Mouse (Mus musculus): Measurements from ENCODE around the gene Dnm3. TPM values are rescaled to one million over a fixed set of nuclear protein-coding genes. Genes with fewer than 3 reads are reported as not detected.
A peak's percentile ranks its signal among the peaks of the same experiment; 100 is the strongest.

The Dnm3 gene
- polyA plus RNA-seq, 1 experiment from 2014 or later = 7.2 TPM

DNA sequence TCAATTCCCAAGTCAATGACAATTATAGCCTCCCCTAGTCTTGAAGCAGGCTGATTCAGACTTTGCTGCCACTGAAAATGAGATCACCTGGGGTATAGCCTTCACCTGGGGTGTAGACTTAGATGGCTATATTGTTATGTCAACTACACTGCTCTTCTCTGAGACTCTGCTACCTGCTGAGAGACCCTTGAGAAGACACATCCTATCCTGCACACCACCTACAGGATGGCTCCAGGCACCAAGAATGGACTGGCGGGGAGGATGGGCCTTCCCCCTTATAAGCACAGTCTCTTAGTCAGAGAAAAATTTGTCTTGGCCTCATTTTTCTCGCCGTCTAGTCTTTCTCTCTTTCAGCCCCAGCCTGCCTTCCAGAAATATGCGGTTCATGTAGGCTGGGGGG is 123.1 kb downstream of the Dnm3 start:
- WGBS = 83% methylated on average over 4 of the region's 4 CpGs
- Histone ChIP-seq H3K4me3 (ENCODE audit: low read depth, low read length) (no peak overlapping the region), H3K9ac (ENCODE audit: low read length) (no peak overlapping the region), H3K4me1 (replicated peaks; ENCODE audit: control insufficient read depth, insufficient read depth, low read length) (no peaks in the 10 kb centered on the region), H3K27ac (ENCODE audit: low read depth, low read length) (no peak overlapping the region), H3K4me2 (ENCODE audit: low read depth, low read length, severe bottlenecking) (no peak overlapping the region), H3K36me3 (ENCODE audit: control insufficient read depth, insufficient read depth, low read length) (no peaks in the 10 kb centered on the region), H3K27me3 (ENCODE audit: control insufficient read depth, insufficient read depth, low read length) (no peaks in the 10 kb centered on the region), H3K9me3 (ENCODE audit: control insufficient read depth, low read length) (no peaks in the 10 kb centered on the region)
- DNase-seq (ENCODE audit: low spot score) (no peak), ATAC-seq (replicated peaks; ENCODE audit: low FRiP score) (no peak)

DNA sequence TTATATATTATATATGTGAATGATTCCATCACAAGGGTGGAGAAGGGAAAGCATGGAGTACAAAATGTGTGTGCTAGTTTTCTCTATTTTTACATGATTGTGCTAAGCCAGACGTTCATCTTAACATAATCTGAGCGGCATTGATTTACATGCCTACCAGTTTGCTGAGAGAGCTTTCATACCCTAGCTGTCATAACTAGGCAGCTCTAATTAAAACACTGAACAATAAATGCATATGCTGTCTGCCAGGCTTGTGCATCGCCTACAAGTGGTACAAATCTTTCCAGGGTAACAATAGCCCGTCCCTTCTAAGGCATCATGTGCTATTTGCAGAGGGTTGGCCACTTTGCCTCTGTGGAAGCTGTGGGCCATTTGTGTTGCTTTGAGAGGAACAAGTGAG is 124.0 kb downstream of the Dnm3 start:
- Histone ChIP-seq H3K4me3 (ENCODE audit: low read depth, low read length) (no peak overlapping the region), H3K27ac (ENCODE audit: low read depth, low read length) (no peak overlapping the region), H3K4me1 (replicated peaks; ENCODE audit: control insufficient read depth, insufficient read depth, low read length) (no peaks in the 10 kb centered on the region), H3K4me2 (ENCODE audit: low read depth, low read length, severe bottlenecking) (no peak overlapping the region), H3K36me3 (ENCODE audit: control insufficient read depth, insufficient read depth, low read length) (no peaks in the 10 kb centered on the region), H3K9ac (ENCODE audit: low read length) (no peak overlapping the region), H3K27me3 (ENCODE audit: control insufficient read depth, insufficient read depth, low read length) (no peaks in the 10 kb centered on the region), H3K9me3 (ENCODE audit: control insufficient read depth, low read length) (no peaks in the 10 kb centered on the region)
- DNase-seq (ENCODE audit: low spot score) (no peak), ATAC-seq (replicated peaks; ENCODE audit: low FRiP score) (no peak)
- 82% methylated on average over 4 of the region's 4 CpGs for WGBS

DNA sequence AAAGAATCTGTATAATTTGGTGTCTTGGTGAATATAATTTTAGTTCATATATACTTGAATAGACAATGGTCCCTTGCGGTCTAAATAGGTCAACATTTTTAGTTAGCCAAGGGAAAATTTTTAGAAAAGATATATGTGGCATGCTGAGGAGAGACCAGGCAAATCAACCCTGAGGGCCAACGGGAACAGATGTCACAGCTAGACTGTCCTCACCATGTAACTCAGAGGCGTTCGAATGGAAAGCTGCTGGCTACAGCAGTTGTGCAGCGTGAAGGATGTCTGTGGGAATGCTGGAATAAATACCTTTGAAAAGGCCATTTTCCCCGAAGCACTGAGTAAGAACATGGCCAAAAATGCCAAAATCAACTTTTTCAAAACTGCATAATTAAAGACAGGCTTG is 128.5 kb downstream of the Dnm3 start:
- Histone ChIP-seq H3K27ac (ENCODE audit: low read depth, low read length) (no peak overlapping the region), H3K36me3 (ENCODE audit: control insufficient read depth, insufficient read depth, low read length) (no peaks in the 10 kb centered on the region), H3K4me2 (ENCODE audit: low read depth, low read length, severe bottlenecking) (no peak overlapping the region), H3K4me3 (ENCODE audit: low read depth, low read length) (no peak overlapping the region), H3K4me1 (replicated peaks; ENCODE audit: control insufficient read depth, insufficient read depth, low read length) (no peaks in the 10 kb centered on the region), H3K9me3 (ENCODE audit: control insufficient read depth, low read length) (no peaks in the 10 kb centered on the region), H3K9ac (ENCODE audit: low read length) (no peak overlapping the region), H3K27me3 (ENCODE audit: control insufficient read depth, insufficient read depth, low read length) (no peaks in the 10 kb centered on the region)
- ATAC-seq (replicated peaks; ENCODE audit: low FRiP score) = no peak
- 84% methylated on average over 6 of the region's 6 CpGs for WGBS
- no peak for DNase-seq (ENCODE audit: low spot score)

DNA sequence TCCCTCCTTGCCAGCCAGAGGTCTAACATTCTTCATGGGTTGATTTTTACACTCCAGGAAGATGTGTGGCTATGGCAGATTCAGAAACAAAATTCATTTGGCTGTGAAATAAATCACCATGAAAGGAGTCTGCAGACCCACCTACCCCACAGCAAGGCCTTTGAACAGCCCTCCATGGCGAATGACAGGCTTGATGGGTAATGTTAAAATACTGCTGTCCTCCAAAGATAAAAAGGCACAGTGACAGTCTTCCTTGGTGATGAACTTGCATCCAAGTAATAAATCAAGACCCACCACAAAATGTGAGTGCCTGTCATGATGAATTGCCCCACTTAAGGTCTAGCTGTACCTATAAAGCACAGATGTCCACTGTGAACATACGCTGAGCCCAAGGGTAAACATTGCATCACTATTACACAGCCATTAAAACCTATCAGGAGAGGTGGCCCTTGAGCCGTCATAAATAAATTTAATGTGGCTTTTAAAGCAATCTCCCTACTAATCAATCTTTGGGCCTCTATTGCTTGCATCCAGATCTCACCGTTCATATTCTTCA is 131.3 kb downstream of the Dnm3 start:
- no peaks in the 10 kb centered on the region for H3K9me3 ChIP-seq (ENCODE audit: control insufficient read depth, low read length)
- H3K4me2 ChIP-seq (ENCODE audit: low read depth, low read length, severe bottlenecking) = no peak overlapping the region
- H3K4me1 ChIP-seq (replicated peaks; ENCODE audit: control insufficient read depth, insufficient read depth, low read length) = no peaks in the 10 kb centered on the region
- no peak overlapping the region for H3K27ac ChIP-seq (ENCODE audit: low read depth, low read length)
- H3K4me3 ChIP-seq (ENCODE audit: low read depth, low read length) = no peak overlapping the region
- ATAC-seq (replicated peaks; ENCODE audit: low FRiP score) (no peak), DNase-seq (ENCODE audit: low spot score) (no peak)
- H3K27me3 ChIP-seq (ENCODE audit: control insufficient read depth, insufficient read depth, low read length) = no peaks in the 10 kb centered on the region
- 90% methylated on average over 4 of the region's 4 CpGs for WGBS
- H3K36me3 ChIP-seq (ENCODE audit: control insufficient read depth, insufficient read depth, low read length) = no peaks in the 10 kb centered on the region
- no peak overlapping the region for H3K9ac ChIP-seq (ENCODE audit: low read length)

DNA sequence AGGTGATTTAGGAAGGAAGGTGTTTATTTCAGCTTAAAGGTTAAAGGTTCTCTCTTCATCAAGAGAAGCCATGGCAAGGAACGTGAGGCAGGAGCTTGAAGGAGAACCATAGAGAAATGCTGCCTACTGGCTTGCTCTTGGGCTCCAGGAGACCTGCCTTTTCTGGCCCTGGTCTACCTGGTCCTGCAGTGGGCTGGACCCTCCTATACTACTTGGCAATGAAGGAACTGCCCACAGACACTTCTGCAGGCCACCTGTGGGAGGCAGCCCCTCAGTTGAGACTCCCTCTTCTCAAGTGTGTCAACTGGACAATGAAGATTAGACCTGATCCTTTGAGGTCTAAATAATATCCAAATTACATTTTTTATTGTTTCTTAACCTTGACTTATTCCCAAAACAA is 140.7 kb downstream of the Dnm3 start:
- DNase-seq (ENCODE audit: low spot score) (no peak), ATAC-seq (replicated peaks; ENCODE audit: low FRiP score) (peak; percentile 61; the same call in 1 of the 2 replicates)
- no peaks in the 10 kb centered on the region for H3K4me1 ChIP-seq (replicated peaks; ENCODE audit: control insufficient read depth, insufficient read depth, low read length)
- WGBS = 96% methylated on average over 1 of the region's 1 CpGs
- H3K27me3 ChIP-seq (ENCODE audit: control insufficient read depth, insufficient read depth, low read length) = no peaks in the 10 kb centered on the region
- H3K4me3 ChIP-seq (ENCODE audit: low read depth, low read length) = no peak overlapping the region
- H3K9ac ChIP-seq (ENCODE audit: low read length) = no peak overlapping the region
- no peaks in the 10 kb centered on the region for H3K36me3 ChIP-seq (ENCODE audit: control insufficient read depth, insufficient read depth, low read length)
- no peak overlapping the region for H3K4me2 ChIP-seq (ENCODE audit: low read depth, low read length, severe bottlenecking)
- H3K9me3 ChIP-seq (ENCODE audit: control insufficient read depth, low read length) = no peaks in the 10 kb centered on the region
- H3K27ac ChIP-seq (ENCODE audit: low read depth, low read length) = no peak overlapping the region

DNA sequence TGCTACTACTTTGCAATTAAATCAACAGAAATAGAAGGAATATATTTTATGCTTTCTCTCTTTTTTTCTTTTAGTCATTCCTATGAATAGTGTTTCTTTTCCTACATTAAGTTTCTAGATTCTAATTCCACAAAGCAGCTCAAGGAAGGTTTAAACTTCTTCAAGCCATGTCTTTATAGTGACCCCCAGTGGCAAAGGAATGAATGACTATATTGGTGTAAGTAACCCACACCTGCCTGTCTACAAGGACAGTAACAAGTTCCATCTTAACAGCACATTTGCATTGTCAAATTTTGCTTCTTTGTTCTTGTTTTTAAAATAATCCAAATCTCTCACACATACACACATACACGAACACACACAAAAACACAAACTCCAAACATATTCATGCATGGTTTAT is 141.2 kb downstream of the Dnm3 start:
- peak; percentile 67 for ATAC-seq (replicated peaks; ENCODE audit: low FRiP score)
- WGBS = 31% methylated on average over 1 of the region's 1 CpGs

DNA sequence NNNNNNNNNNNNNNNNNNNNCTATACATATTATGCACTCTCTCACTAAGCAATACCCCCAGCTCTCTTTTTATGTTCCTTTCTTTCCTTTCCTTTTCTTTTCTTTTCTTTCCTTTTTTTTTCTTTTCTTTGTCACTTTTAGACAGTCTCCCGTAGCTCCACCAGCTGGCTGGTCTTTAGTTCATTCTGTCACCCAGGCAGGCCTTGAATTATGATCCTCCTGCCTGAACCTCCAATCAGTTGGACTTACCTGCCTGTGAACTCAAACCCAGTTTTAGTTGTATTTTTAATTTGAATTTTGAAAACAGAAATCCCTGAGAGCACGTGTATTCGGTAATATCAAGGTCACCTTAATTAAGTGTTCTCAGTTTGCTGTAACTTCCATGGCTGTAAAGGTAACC is 141.6 kb downstream of the Dnm3 start:
- Histone ChIP-seq H3K27ac (ENCODE audit: low read depth, low read length) (no peak overlapping the region), H3K9ac (ENCODE audit: low read length) (no peak overlapping the region), H3K4me3 (ENCODE audit: low read depth, low read length) (no peak overlapping the region), H3K27me3 (ENCODE audit: control insufficient read depth, insufficient read depth, low read length) (no peaks in the 10 kb centered on the region), H3K4me2 (ENCODE audit: low read depth, low read length, severe bottlenecking) (no peak overlapping the region), H3K9me3 (ENCODE audit: control insufficient read depth, low read length) (no peaks in the 10 kb centered on the region), H3K36me3 (ENCODE audit: control insufficient read depth, insufficient read depth, low read length) (no peaks in the 10 kb centered on the region), H3K4me1 (replicated peaks; ENCODE audit: control insufficient read depth, insufficient read depth, low read length) (no peaks in the 10 kb centered on the region)
- WGBS = 54% methylated on average over 3 of the region's 3 CpGs
- DNase-seq (ENCODE audit: low spot score) (no peak), ATAC-seq (replicated peaks; ENCODE audit: low FRiP score) (peak; percentile 10; the same call in 1 of the 2 replicates)

More for the DNA sequence above, 141.2 kb downstream of the Dnm3 start:
- no peak overlapping the region for H3K4me3 ChIP-seq (ENCODE audit: low read depth, low read length)
- no peaks in the 10 kb centered on the region for H3K27me3 ChIP-seq (ENCODE audit: control insufficient read depth, insufficient read depth, low read length)
- H3K4me2 ChIP-seq (ENCODE audit: low read depth, low read length, severe bottlenecking) = no peak overlapping the region
- H3K4me1 ChIP-seq (replicated peaks; ENCODE audit: control insufficient read depth, insufficient read depth, low read length) = no peaks in the 10 kb centered on the region
- H3K27ac ChIP-seq (ENCODE audit: low read depth, low read length) = no peak overlapping the region
- no peak overlapping the region for H3K9ac ChIP-seq (ENCODE audit: low read length)
- no peak for DNase-seq (ENCODE audit: low spot score)
- H3K9me3 ChIP-seq (ENCODE audit: control insufficient read depth, low read length) = no peaks in the 10 kb centered on the region
- H3K36me3 ChIP-seq (ENCODE audit: control insufficient read depth, insufficient read depth, low read length) = no peaks in the 10 kb centered on the region

DNA sequence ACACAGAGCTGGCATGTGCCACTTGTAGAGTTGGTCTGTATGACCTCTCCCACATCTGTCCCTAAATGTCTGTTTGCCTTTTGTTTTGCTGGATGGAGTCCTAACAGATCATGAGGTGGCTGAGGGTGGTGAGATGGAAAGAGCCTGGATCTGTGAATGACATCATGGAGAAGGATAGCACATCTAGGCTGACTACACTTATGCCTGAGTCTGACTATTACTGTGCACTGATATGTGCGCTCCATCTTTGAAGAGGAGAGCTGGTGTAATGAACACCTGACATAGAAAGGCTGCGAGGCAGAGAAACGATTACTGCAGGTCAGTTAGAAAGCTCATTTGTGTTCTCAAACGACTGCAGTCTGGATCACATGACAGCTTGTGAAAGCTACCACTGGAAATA is 149.2 kb downstream of the Dnm3 start:
- Histone ChIP-seq H3K36me3 (ENCODE audit: control insufficient read depth, insufficient read depth, low read length) (no peaks in the 10 kb centered on the region), H3K9me3 (ENCODE audit: control insufficient read depth, low read length) (no peaks in the 10 kb centered on the region), H3K9ac (ENCODE audit: low read length) (no peak overlapping the region), H3K4me1 (replicated peaks; ENCODE audit: control insufficient read depth, insufficient read depth, low read length) (peaks cover 5% of the 10 kb centered on the region; the same call in 1 of the 2 replicates), H3K4me3 (ENCODE audit: low read depth, low read length) (no peak overlapping the region), H3K27me3 (ENCODE audit: control insufficient read depth, insufficient read depth, low read length) (no peaks in the 10 kb centered on the region), H3K4me2 (ENCODE audit: low read depth, low read length, severe bottlenecking) (no peak overlapping the region), H3K27ac (ENCODE audit: low read depth, low read length) (no peak overlapping the region)
- DNase-seq (ENCODE audit: low spot score) (no peak), ATAC-seq (replicated peaks; ENCODE audit: low FRiP score) (no peak; the same call in 1 of the 2 replicates)
- 66% methylated on average over 4 of the region's 4 CpGs for WGBS

DNA sequence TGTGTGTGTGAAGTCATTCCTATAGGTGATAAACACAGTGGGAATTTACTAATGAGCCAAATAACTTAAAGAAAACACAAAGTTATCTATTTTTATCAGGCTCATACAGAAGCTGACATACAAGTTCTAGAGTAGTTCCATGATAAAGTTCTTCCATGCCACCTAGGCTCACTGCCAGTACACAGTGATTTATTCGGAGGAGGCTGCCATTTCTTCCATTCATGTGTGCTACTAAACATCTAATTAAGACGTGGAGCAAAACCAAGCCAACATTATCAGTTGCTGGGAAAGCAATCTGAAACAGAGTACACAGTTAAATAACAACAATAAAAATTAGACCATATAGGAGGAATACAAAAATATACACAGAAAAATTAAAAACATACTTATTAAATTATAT is 150.2 kb downstream of the Dnm3 start:
- WGBS = 68% methylated on average over 2 of the region's 2 CpGs
- Histone ChIP-seq H3K9ac (ENCODE audit: low read length) (no peak overlapping the region), H3K36me3 (ENCODE audit: control insufficient read depth, insufficient read depth, low read length) (no peaks in the 10 kb centered on the region), H3K9me3 (ENCODE audit: control insufficient read depth, low read length) (no peaks in the 10 kb centered on the region), H3K4me2 (ENCODE audit: low read depth, low read length, severe bottlenecking) (no peak overlapping the region), H3K27ac (ENCODE audit: low read depth, low read length) (no peak overlapping the region), H3K4me1 (replicated peaks; ENCODE audit: control insufficient read depth, insufficient read depth, low read length) (peaks cover 5% of the 10 kb centered on the region; the same call in 1 of the 2 replicates), H3K27me3 (ENCODE audit: control insufficient read depth, insufficient read depth, low read length) (no peaks in the 10 kb centered on the region), H3K4me3 (ENCODE audit: low read depth, low read length) (no peak overlapping the region)
- ATAC-seq (replicated peaks; ENCODE audit: low FRiP score) (no peak), DNase-seq (ENCODE audit: low spot score) (no peak)

Data from forebrain, embryonic 11.5 days (tissue).